Comparison of ENCODE assay signal across 21 mouse cellular contexts in genomic region chr17:24222653-24223052, GRCm38 (mm10). TPM values are rescaled to one million over a fixed set of nuclear protein-coding genes. Genes with fewer than 3 reads are reported as not detected.
"Had no signal": no experiment of that assay in that cellular context is flagged by ENCODE, and none has a peak within 500 bp of the region (broad histone marks: within the 10 kb centered on the region; RNA-seq: fewer than 3 reads in every experiment).

No protein-coding gene starts in this region.

- ATAC-seq: intestine, embryonic 15.5 days; lung, postnatal 0 days; midbrain, embryonic 16.5 days had no signal

- H3K9ac ChIP-seq: intestine, embryonic 15.5 days; kidney, embryonic 15.5 days; limb, embryonic 12.5 days; lung, embryonic 14.5 days; midbrain, embryonic 12.5 days; neural tube, embryonic 12.5 days; stomach, embryonic 15.5 days had no signal

- H3K9me3 ChIP-seq: intestine, embryonic 15.5 days; kidney, embryonic 15.5 days; limb, embryonic 12.5 days; midbrain, embryonic 12.5 days; neural tube, embryonic 12.5 days; stomach, embryonic 15.5 days had no signal

- H3K27ac ChIP-seq: intestine, embryonic 15.5 days; kidney, embryonic 15.5 days; limb, embryonic 12.5 days; macrophage; midbrain, embryonic 12.5 days; neural tube, embryonic 12.5 days; stomach, embryonic 15.5 days had no signal

- H3K27me3 ChIP-seq: intestine, embryonic 15.5 days; kidney, embryonic 15.5 days; limb, embryonic 12.5 days; midbrain, embryonic 12.5 days; neural tube, embryonic 12.5 days; stomach, embryonic 15.5 days had no signal

- H3K4me2 ChIP-seq: intestine, embryonic 15.5 days; kidney, embryonic 15.5 days; limb, embryonic 12.5 days; lung, embryonic 14.5 days; midbrain, embryonic 12.5 days; neural tube, embryonic 12.5 days; stomach, embryonic 15.5 days had no signal

- DNase-seq: kidney, adult 11 months; kidney, adult 8-10 months; kidney, postnatal 10 days; kidney, postnatal 4 days; lung, embryonic 14.5 days; retina, postnatal 1 day; right cerebral cortex, postnatal 25 days; spleen, adult 18-20 months; thymus, postnatal 36 days had no signal

- H3K4me3 ChIP-seq: intestine, embryonic 15.5 days; kidney, embryonic 15.5 days; limb, embryonic 12.5 days; midbrain, embryonic 12.5 days; neural tube, embryonic 12.5 days; stomach, embryonic 15.5 days had no signal

RNA-seq across cellular contexts. Expression of gene Ntn3, which starts 13.3 kb away (rescaled TPM):
- total RNA-seq: megakaryocyte, adult 5-6 weeks; monocyte, adult 5-6 weeks; neutrophil, adult 5-6 weeks had no signal
- polyA plus RNA-seq: macrophage had no signal
